Mouse (Mus musculus): Measurements from ENCODE around the gene Dguok. TPM values are rescaled to one million over a fixed set of nuclear protein-coding genes. Genes with fewer than 3 reads are reported as not detected.

Gene Dguok
- polyA plus RNA-seq, 1 experiment from 2014 or later = 25.8 TPM

DNA sequence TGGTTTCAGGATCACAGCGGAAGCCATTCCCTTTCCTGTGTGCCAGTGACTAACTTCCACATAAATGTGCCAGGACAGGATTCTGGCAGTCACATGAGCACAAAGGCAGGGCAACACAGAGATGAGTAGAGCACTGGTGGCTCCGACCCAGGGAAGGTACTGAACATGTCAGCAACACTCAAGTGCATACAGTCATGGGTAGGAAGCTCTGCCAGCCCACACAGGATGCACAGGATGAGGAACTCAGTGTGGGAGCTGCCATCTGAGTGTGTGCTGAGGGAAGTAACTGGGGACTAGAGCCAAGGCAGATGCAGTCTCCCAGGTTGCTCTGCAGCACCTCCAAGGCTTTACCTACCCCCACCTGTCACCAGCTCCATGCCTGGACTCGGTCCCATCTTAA, 4.1 kb downstream of the Dguok start:
- 51% methylated on average over 3 of the region's 3 CpGs for WGBS (ENCODE audit: insufficient replicate concordance)
- Histone ChIP-seq H3K27me3 (ENCODE audit: insufficient read depth, low read length) (no peaks in the 10 kb centered on the region), H3K4me3 (ENCODE audit: low read depth, low read length) (no peak overlapping the region), H3K9me3 (ENCODE audit: low read length) (no peaks in the 10 kb centered on the region), H3K36me3 (replicated peaks; ENCODE audit: insufficient read depth, low read length) (no peaks in the 10 kb centered on the region), H3K27ac (ENCODE audit: low read depth) (no peak overlapping the region), H3K4me2 (ENCODE audit: low read depth, low read length) (no peak overlapping the region), H3K9ac (replicated peaks) (no peak overlapping the region), H3K4me1 (ENCODE audit: insufficient read depth) (peaks cover 13% of the 10 kb centered on the region)
- DNase-seq (no peak), ATAC-seq (no peak)
- TF ChIP-seq EP300 (IDR thresholded peaks at IDR 0.05; ENCODE audit: low read depth) (no peak), CTCF (IDR thresholded peaks at IDR 0.05; ENCODE audit: low read depth) (no peak)

DNA sequence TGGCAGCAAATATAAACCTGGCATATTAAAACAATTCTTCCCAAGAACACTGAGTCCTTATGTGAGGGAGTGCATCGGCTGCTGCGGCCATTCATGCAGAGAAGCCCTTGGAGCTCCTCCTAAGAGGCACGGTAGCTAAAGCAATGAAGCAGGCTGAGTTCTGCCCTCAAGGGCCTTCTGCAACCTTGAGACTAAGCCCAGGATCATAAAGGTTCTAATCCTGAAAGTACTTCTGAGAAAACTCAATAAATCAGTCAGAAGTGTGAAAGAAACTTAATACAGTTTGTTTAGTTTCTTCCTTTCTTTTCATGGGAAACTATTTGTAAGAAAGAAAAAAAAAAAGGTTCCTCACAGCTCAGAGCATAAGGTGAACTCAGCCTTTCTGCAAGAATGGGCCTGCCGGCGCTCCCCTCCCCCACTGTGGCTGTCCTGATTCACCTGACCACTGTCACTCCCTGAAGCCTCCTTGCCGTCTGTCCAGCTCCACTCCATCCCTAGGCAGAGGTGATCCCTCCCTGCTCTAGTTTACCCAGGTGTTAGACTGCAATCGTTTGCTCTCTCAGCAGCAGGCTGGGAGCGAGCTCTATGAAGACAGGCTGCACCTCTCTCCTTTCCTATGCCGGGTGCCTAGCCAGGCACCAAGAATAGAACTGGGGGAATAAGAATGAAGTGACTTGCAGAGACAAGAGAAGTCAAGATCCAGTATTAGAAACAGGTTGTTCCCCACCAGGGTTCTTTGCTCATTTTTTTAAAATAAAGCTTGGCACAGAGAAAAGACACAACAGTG, 5.1 kb downstream of the Dguok start:
- H3K27ac ChIP-seq (ENCODE audit: low read depth) = no peak overlapping the region
- H3K9me3 ChIP-seq (ENCODE audit: low read length) = no peaks in the 10 kb centered on the region
- no peak for ATAC-seq

DNA sequence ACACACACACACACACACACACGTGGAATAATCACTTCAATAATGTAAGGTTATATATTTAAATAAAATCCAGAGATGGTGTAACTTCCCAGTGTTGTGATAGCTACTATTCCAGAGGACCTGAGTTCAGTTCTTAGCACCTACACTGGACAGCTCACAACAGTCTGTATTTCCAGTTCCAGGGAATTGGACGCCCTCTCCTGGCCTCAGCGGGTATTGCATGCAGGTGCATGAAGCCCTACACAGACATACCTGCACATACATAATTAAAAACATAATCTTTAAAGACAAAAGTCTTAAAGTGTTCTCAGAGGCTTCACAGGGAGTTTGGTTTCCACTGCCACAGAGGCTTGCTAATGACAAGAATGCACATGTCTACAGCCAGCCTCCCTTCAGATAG, 6.3 kb downstream of the Dguok start:
- TF ChIP-seq EP300 (IDR thresholded peaks at IDR 0.05; ENCODE audit: low read depth) (no peak), CTCF (IDR thresholded peaks at IDR 0.05; ENCODE audit: low read depth) (peak; percentile 60)
- WGBS (ENCODE audit: insufficient replicate concordance) = 84% methylated on average over 3 of the region's 3 CpGs
- H3K4me1 ChIP-seq (ENCODE audit: insufficient read depth) = peaks cover 8% of the 10 kb centered on the region
- DNase-seq = no peak
- no peaks in the 10 kb centered on the region for H3K9me3 ChIP-seq (ENCODE audit: low read length)
- H3K27ac ChIP-seq (ENCODE audit: low read depth) = no peak overlapping the region
- no peaks in the 10 kb centered on the region for H3K27me3 ChIP-seq (ENCODE audit: insufficient read depth, low read length)
- H3K9ac ChIP-seq (replicated peaks) = no peak overlapping the region
- H3K4me3 ChIP-seq (ENCODE audit: low read depth, low read length) = no peak overlapping the region
- H3K4me2 ChIP-seq (ENCODE audit: low read depth, low read length) = no peak overlapping the region
- H3K36me3 ChIP-seq (replicated peaks; ENCODE audit: insufficient read depth, low read length) = 0 out of 2 replicates have a peak, but pooled peaks cover 5% of the 10 kb centered on the region
- ATAC-seq = no peak

More for the DNA sequence above, 5.1 kb downstream of the Dguok start:
- no peaks in the 10 kb centered on the region for H3K36me3 ChIP-seq (replicated peaks; ENCODE audit: insufficient read depth, low read length)
- TF ChIP-seq CTCF (IDR thresholded peaks at IDR 0.05; ENCODE audit: low read depth) = no peak
- TF ChIP-seq EP300 (IDR thresholded peaks at IDR 0.05; ENCODE audit: low read depth) = no peak
- H3K4me3 ChIP-seq (ENCODE audit: low read depth, low read length) = no peak overlapping the region
- H3K27me3 ChIP-seq (ENCODE audit: insufficient read depth, low read length) = no peaks in the 10 kb centered on the region
- peaks cover 13% of the 10 kb centered on the region for H3K4me1 ChIP-seq (ENCODE audit: insufficient read depth)
- 71% methylated on average over 9 of the region's 9 CpGs for WGBS (ENCODE audit: insufficient replicate concordance)
- H3K4me2 ChIP-seq (ENCODE audit: low read depth, low read length) = no peak overlapping the region
- H3K9ac ChIP-seq (replicated peaks) = no peak overlapping the region
- DNase-seq = no peak

DNA sequence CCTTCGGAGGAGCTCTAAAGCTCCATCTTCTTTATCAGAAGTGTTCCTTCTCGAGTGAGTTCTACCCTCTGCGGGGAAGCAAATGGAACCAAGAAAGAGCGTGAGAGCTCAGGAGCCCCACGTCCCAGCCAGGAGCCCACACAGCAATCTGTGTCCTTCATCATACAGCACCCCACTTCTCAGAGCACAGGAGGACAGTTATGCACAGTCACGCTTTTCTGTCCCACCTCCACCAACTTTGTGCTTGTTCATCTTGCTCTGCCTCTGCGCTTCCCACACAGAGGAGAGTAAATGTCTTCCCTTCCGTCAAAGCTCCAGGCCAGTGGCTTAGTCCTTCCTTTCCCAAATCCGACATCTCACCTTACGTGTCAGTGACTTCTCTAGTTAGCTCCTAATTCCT, 7.7 kb downstream of the Dguok start:
- TF ChIP-seq CTCF (IDR thresholded peaks at IDR 0.05; ENCODE audit: low read depth) (no peak), EP300 (IDR thresholded peaks at IDR 0.05; ENCODE audit: low read depth) (no peak)
- no peaks in the 10 kb centered on the region for H3K9me3 ChIP-seq (ENCODE audit: low read length)
- WGBS (ENCODE audit: insufficient replicate concordance) = 88% methylated on average over 10 of the region's 10 CpGs
- H3K4me1 ChIP-seq (ENCODE audit: insufficient read depth) = peaks cover 3% of the 10 kb centered on the region; the same call in 1 of the 2 replicates
- H3K27me3 ChIP-seq (ENCODE audit: insufficient read depth, low read length) = no peaks in the 10 kb centered on the region
- no peak overlapping the region for H3K4me3 ChIP-seq (ENCODE audit: low read depth, low read length)
- H3K27ac ChIP-seq (ENCODE audit: low read depth) = no peak overlapping the region
- 0 out of 2 replicates have a peak, but pooled peaks cover 5% of the 10 kb centered on the region for H3K36me3 ChIP-seq (replicated peaks; ENCODE audit: insufficient read depth, low read length)
- no peak for ATAC-seq
- H3K9ac ChIP-seq (replicated peaks) = no peak overlapping the region
- H3K4me2 ChIP-seq (ENCODE audit: low read depth, low read length) = no peak overlapping the region
- DNase-seq = no peak

DNA sequence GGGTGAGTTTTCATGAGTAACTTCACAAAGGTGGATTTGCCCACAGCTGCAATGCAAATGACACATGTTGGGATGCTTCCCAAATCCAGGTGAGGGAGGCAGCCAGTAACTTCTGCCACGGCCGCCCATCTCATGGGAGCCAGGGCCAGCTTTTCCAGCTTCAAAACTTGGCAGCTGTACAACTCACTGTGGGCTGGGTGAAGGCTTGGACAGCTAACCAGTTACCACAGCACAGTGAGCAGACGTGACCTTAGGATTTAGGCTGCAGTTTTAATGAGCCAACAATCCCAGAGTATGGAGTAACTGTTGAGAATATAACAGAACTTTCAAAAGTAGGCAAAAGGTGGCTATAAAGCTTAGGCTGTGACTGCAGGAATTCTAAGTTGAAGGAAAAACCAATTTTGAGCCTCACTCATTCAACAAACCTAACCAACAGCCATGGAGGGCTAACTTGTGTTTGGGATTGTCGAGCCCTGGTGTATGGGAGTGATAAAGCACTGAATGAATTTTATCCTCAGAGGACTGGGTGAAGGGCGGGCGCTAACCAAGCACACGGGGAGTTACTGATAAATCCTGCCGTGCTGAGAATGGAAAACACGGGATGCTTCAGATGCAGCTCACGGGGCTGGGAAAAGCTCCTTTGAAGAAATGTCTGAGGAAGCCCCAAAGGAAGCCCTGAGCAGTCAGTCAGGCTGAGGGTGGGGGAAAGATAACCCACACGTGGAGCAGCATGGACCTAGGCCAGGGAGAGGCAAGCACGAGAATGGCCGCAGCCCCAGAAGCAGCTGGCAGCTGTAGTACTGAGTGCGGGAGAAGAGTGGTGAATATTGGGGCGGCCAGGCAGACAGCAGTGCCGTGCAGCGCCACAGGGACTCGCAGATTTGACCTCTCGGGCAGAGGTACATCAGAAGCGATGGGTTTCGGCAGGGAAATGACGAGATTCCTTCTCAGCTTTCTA, 9.7 kb downstream of the Dguok start:
- Histone ChIP-seq H3K9me3 (ENCODE audit: low read length) (no peaks in the 10 kb centered on the region), H3K27ac (ENCODE audit: low read depth) (0 out of 2 replicates have a peak overlapping the region, but pooled peaks have one; percentile 18), H3K4me1 (ENCODE audit: insufficient read depth) (no peaks in the 10 kb centered on the region), H3K27me3 (ENCODE audit: insufficient read depth, low read length) (no peaks in the 10 kb centered on the region), H3K36me3 (replicated peaks; ENCODE audit: insufficient read depth, low read length) (peaks cover 16% of the 10 kb centered on the region; the same call in 1 of the 2 replicates), H3K4me2 (ENCODE audit: low read depth, low read length) (no peak overlapping the region), H3K4me3 (ENCODE audit: low read depth, low read length) (no peak overlapping the region), H3K9ac (replicated peaks) (no peak overlapping the region)
- ATAC-seq (peak; percentile 88), DNase-seq (no peak)
- 81% methylated on average over 22 of the region's 22 CpGs for WGBS (ENCODE audit: insufficient replicate concordance)
- no peak for TF ChIP-seq CTCF (IDR thresholded peaks at IDR 0.05; ENCODE audit: low read depth)

Data from liver, postnatal 0 days (tissue).